Mouse (Mus musculus) liver, adult (tissue): ENCODE data around the gene Mfap3.

Source experiments
- GATA4 ChIP-seq: IDR thresholded peaks from 2 replicates; pipeline ENCODE4 v1.6.1; 2014; ENCODE audit warnings: mild to moderate bottlenecking, low read length; ENCODE audit not compliant: insufficient replicate concordance

The Mfap3 gene

DNA sequence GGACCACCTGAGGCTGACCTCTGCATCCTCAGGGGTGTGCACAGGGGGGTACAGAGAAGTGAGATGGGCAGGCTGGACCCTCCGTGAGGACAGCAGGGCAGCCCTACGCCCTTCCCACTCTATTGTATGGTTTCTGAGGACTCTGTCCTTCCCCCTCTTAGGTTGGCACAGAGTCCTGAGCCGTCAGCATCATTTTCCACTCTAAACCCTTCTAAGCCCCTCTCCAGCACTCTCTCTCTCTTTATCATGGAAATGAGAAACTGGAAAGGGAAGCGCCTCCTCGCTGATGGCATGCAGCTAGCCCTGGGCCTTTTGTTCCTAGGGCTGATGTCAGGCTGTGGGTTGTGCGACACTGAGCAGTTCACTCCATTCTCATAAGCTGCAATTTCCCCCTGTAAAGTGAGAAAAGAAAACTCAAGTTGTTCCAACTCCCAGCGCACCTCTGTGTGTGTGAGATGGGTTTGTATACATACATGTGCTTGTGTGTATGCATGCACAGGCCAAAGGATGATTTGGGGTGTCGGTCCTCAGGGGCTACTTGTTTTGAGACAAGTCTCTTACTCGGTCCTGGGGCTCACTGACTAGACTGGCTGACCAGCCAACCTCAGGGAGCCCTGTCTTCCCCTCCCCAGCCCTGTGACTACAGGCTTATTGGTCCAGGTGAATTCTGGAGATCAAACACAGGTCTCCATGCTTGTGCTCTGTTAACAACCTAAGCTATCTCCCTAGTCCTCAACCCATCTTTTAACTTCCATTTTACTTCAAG is 34.7 kb downstream of the Mfap3 start:
- TF ChIP-seq GATA4: no peak

DNA sequence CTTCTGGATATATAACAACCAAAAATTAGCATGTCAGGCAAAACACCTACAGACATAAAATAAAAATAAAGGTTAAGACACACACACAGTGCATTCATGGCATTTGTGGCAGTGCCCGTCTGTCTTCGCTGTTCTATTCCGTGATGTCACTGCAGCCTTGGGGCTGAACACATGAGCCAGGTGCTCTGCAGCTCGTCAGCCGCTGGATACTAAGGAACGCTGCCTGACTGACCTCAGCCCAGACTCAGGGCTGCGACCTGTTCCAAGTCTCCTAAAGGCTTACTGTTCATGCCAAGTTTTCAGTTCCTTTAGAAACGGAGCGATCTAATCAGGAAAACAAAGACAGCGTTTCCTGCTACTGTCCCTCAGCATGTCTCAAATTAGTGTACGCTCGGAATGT is 46.1 kb downstream of the Mfap3 start:
- no peak for TF ChIP-seq GATA4

- no peak for TF ChIP-seq GATA4
Measured at GRCm38 (mm10) chr11:57566091-57567035, 47.9 kb downstream of the Mfap3 start.

DNA sequence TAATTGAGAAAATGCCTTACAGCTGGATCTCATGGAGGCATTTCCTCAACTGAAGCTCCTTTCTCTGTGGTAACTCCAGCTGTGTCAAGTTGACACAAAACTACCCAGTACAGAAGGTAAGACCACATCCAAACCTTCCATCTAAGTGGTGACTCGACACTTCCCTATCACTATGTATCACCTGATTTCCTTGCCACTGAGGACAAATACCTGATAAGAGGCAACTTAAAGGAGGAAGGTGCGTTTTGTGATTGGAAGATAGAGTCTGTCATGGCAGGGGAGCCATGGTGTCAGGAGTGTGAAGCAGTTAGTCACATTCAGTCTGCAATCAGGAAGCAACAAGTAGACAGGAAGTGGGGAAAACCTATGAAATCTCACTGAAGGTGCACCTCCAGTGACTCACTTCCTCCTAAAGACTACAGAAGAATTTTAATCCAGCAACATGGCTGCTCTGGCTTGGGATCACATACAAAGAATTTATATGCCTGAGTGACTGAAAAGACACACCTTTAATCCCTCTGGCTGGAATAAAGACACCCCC is 50.6 kb downstream of the Mfap3 start:
- TF ChIP-seq GATA4: no peak

GRCm38 (mm10) chr11:57571035-57571434 is 52.6 kb downstream of the Mfap3 start:
- no peak for TF ChIP-seq GATA4

GRCm38 (mm10) chr11:57573686-57574274 is 55.3 kb downstream of the Mfap3 start:
- TF ChIP-seq GATA4: no peak

- TF ChIP-seq GATA4: no peak
Measured at GRCm38 (mm10) chr11:57576871-57577515, 58.5 kb downstream of the Mfap3 start.

- no peak for TF ChIP-seq GATA4
Measured at GRCm38 (mm10) chr11:57582818-57583635, 64.6 kb downstream of the Mfap3 start.
